Mouse (Mus musculus) cerebellum, postnatal 4 days (tissue): ENCODE measurements around the gene Zmym6.

Source experiments
- DNase-seq, 2 experiments: peaks; one replicate each; pipeline ENCODE4 v3.0.0; 2022; ENCODE audit warnings: low spot score in 2 of 2, mixed read lengths in 1 of 2

Gene Zmym6

GRCm38 (mm10) chr4:127124331-127124730 lies 47.1 kb downstream of the Zmym6 start:
- no peak for DNase-seq

GRCm38 (mm10) chr4:127125834-127126463 lies 48.8 kb downstream of the Zmym6 start:
- peak; percentile 57 to 81 for DNase-seq

DNA sequence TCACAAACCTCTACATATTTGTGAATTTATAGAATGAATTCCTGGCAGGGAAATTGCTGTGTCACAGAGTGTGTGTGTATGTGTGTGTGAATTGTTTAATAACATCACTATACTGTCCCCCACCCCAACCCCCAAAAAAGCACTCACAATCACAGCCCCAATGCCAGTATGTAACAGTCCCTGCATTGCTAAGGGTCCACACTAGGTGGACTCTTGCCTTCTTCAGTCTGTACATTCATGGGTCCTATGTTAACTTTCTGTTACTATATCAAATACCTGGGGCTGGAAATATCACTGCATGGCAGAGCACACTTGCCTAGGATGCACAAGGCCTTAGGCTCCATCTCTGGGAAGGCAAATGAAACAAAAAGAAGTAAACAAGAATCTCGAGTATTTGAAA lies 57.5 kb downstream of the Zmym6 start:
- no peak for DNase-seq

- no peak for DNase-seq
Measured at GRCm38 (mm10) chr4:127137591-127137990, 60.4 kb downstream of the Zmym6 start.

DNA sequence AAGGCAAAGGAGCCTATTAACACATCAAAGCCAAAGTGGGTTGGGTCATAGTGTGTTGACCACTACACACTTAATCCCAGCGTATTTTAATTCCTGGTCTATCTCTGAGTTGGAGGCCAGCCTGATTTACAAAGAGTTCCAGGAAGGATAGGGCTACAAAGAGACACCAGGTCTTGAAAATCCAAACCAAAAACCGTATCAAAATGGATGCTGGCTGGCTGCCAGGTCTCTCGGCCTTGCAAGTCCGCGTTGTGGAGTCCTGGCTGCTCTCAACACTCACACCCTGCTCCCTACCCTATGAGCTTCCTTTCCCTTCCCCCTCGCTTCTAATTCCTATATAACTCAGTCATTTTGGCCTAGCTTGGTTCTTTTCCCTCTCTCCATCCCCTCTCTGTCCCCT lies 61.3 kb downstream of the Zmym6 start:
- DNase-seq, result peak in 1 of 2 experiments; percentile 40

DNA sequence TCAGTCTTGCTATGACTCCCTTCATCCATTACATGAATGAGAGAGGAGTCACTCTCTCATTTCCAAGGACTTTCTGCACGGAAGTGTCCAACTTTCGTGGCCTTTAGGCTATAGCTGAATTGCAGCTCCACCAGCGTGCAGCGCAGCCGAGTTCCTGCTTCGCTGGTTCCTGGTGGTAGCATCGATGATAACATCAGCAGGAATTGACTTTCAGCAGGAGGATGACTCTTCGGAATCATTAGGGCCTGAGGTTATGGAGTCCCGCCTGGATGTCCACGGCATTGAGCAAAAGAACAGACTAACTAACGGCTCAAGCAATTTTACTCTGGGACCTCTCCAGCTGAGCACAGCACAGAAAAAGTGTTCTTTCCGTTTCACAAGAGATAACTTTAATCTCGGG lies 72.8 kb downstream of the Zmym6 start:
- no peak for DNase-seq

DNA sequence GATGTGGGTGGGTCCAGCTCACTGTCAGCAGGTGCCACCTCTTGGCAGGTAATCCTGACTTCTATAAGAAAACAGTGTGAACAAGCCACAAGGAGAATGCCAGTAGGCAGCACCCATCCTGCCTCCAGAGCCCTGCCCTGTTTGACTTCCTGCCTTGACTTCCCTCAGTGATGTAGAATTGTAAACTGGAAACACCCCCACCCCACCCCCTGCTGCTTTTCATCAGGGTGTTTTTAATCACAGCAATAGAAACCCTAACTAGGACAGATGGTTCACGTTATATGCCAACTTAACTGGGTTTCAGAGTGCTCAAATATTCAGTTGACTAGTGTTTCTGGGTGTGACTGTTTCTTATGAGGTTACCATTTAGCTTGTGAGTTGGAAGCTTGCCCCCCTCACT lies 76.2 kb downstream of the Zmym6 start:
- no peak for DNase-seq

DNA sequence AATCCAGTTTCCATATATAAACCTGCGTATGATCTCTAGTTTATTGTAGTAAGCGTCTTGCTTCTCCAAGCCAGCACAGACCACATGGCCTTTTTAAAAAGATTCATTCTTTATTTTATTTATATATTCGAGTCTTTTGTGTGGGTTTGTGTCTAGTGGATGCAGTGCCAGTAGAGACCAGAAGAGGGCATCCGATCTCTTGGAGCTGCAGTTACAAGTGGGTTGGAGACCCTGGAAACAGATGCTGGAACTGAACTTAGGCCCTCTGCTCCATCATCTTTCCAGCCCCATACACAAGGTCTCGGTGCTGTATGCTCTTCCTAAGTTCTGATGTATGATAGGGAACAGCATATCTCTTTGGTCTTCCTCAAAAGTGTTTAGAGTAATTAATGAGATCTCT lies 78.6 kb downstream of the Zmym6 start:
- DNase-seq, result no peak

- no peak for DNase-seq
Measured at GRCm38 (mm10) chr4:127157746-127158145, 80.6 kb downstream of the Zmym6 start.

- DNase-seq, result no peak
Measured at GRCm38 (mm10) chr4:127163926-127164325, 86.7 kb downstream of the Zmym6 start.

- no peak for DNase-seq
Measured at GRCm38 (mm10) chr4:127167096-127167495, 89.9 kb downstream of the Zmym6 start.

DNA sequence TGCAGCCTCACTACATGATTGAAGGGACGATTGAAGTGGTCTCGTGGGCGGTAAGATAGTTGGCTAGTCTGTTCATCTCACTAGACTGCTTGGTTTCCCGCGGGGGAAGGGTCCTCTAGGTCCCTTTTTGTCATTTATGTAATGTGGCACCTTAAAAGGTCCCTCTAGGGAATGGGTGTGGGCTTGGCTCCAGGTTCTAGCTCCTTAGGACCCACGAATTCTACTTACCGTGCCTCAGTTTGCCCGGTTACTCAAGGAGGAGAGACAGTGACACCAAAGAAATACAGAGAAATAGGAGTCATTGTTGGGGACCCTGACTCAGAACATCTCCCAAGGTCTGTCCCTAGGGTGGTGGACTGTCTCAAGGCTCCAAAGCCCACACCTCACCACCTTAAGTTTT lies 90.5 kb downstream of the Zmym6 start:
- DNase-seq, result no peak

- DNase-seq, result peak; percentile 45 to 76
Measured at GRCm38 (mm10) chr4:127168211-127168913, 91.2 kb downstream of the Zmym6 start.

DNA sequence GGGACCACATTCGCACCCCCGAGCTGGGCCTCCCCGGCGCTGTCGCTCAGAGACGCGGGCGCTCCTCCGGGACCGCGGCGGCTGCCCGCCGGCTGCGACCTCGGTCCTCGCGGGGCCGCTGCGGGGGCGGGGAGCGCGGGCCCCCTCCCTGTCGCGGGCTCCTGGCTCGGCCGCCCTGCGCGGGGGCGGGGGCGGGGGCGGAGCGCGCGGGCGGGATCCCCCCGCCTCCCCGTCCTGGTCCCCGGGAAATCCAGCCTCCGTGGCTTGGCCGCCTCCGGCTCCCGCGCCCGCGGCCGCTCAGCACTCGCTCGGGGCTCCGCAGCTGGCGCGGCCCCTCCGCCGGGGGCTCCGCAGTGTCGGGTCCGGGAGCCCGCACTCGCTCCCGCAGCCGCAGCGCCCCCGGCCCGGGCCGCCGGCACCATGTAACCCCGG lies 91.7 kb downstream of the Zmym6 start, which contains the start of gene Dlgap3:
Gene Dlgap3 (plus strand): TSS at position 291 of the 432 bp plus-strand sequence.
- DNase-seq, result peak; percentile 38 to 69

DNA sequence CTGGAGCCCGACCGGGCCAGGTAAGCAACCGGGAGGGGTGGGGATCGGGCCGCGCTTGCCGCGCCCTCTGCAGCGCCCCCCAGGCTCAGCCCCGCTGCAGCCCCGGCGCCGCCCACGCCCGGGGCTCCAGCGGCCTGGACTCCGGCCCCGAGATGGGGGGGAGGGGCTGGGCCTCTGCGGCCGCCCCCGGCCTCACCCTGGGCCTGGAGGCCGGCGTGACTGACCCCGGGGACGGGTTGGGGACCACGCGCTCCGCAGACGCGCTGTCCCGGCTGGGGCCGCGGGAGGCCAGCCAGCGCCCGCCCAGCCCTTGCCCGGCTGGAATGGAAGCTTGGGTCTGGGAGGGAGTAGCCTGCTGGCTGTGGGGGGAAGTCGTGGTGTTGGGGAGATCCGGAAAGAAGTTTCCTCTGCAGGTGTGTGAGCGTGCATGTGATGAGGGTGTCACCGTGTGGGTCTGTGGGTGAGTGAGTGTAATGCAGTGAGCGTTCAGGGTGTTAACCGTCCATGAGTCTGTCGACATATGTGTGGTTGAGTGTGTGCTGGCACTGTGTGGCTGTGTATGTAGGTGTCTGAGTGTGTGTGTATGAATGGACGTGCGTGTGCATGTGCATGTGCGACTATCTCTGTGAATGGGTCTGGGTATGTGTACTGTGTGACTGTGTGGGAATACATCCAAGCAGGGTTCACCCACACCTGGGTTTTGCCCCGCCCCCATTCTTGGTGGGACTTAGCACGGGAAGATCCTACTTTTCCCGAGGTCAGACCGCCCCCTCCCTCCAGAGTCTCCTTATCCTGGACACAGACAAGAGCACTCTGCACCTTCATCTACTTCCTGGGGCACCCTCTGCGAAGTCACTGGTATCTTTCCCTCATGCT lies 92.4 kb downstream of the Zmym6 start:
- DNase-seq, result peak in 1 of 2 experiments; percentile 51

DNA sequence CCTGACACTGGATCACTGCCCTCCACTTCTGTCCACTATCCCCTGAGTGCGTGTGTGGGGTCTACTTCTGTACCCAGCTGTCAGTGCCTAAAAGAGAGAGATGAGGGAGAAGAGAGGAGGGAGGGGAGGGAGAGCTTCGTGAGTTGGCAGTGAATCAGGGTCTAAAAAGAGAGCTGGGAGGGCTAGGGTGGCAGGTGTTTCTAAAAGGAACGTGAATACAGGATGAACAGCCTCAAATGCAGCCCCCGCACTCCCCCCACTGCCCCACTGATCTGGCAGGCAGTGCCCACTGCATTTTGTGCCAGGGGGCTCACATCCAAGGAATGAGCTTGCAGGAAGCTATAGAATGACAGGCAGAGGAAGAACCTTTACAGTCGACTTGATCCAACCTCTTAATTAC lies 93.7 kb downstream of the Zmym6 start:
- DNase-seq, result peak in 1 of 2 experiments; percentile 79

GRCm38 (mm10) chr4:127171341-127171905 lies 94.2 kb downstream of the Zmym6 start:
- no peak for DNase-seq

GRCm38 (mm10) chr4:127172119-127172518 lies 94.9 kb downstream of the Zmym6 start:
- no peak for DNase-seq

DNA sequence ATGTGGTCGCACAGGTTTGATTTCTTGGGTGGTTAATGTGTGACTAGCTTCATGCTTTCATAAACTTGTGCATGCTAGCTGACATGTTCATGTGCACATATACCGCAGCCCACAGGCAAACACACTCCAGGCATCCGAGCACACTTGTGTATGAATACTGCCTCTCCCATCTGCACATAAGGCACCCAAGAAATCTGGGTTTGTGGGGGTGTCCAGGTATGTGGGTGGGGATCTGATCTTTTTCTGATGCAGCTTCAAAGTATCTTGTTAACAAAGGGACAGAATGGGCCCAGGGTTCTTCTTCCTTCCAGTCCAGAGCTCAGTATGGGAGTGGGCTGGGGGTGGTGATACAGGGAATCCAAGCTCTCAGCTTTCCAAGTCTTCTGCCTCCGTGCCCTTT lies 95.4 kb downstream of the Zmym6 start:
- DNase-seq, result no peak

DNA sequence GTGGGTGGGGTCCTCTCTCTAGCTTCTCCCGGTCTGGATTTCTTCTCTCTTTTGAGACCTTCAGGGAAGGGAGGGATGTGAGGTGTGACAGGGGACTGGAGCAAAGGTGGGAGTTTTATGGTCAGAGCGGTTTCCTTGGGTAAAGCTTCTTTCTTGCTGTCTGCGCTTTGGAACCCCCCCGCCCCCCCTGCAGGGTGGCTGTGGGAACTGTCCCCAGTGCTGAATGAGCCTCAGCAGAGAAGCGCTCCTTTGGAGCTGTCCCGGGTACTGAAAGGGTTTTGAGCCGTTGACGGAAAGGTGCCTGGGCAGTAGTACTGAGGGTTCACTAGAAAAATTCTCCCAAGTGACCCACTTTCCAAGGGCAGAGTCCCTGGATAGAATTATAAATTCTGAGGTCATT lies 96.3 kb downstream of the Zmym6 start:
- DNase-seq, result no peak
